Mouse (Mus musculus) embryonic facial prominence, embryonic 14.5 days (tissue): ENCODE measurements at regions not wholly inside any gene's neighbourhood (a gene's known extent, or its start where the extent isn't known, plus 50 kb on each side); places are given as distances from the start of the nearest gene placed in this dataset.

Source experiments
- ATAC-seq: fragments of 200-750 bp; cut with Nextera tagmentation; 2 replicates; pipeline ENCODE4 v1.8.0; 2017; ENCODE audit warnings: low read depth, moderate number of reproducible peaks, moderate TSS enrichment
- DNase-seq: peaks from one replicate; pipeline ENCODE4 v3.0.0-alpha.2; 2015; ENCODE audit warnings: low spot score
- H3K27ac ChIP-seq: fragments of 300-500 bp; sonication (generic); replicated peaks from 2 replicates; pipeline ENCODE4 v1.5.1; 2014; ENCODE audit warnings: low read depth, mild to moderate bottlenecking, low read length, moderate library complexity
- H3K27me3 ChIP-seq: fragments of 300-500 bp; sonication (generic); replicated peaks from 2 replicates; pipeline ENCODE4 v1.6.1; 2014; ENCODE audit warnings: low read length; ENCODE audit not compliant: control insufficient read depth, insufficient read depth
- H3K36me3 ChIP-seq: fragments of 300-500 bp; sonication (generic); 2 replicates; pipeline ENCODE4 v1.6.1; 2014; ENCODE audit warnings: low read length, mixed read lengths; ENCODE audit not compliant: control insufficient read depth, insufficient read depth
- H3K4me1 ChIP-seq: fragments of 300-500 bp; sonication (generic); 2 replicates; pipeline ENCODE4 v1.6.1; 2014; ENCODE audit warnings: antibody characterized with exemption, low read length; ENCODE audit not compliant: control insufficient read depth, insufficient read depth
- H3K4me2 ChIP-seq: fragments of 300-500 bp; sonication (generic); 2 replicates; pipeline ENCODE4 v1.6.1; 2014; ENCODE audit warnings: low read depth, mild to moderate bottlenecking, low read length, moderate library complexity, mixed read lengths
- H3K4me3 ChIP-seq: fragments of 300-500 bp; sonication (generic); 2 replicates; pipeline ENCODE4 v1.5.1; 2014; ENCODE audit warnings: low read depth, mild to moderate bottlenecking, low read length
- H3K9ac ChIP-seq: fragments of 300-500 bp; sonication (generic); 2 replicates; pipeline ENCODE4 v1.6.1; 2014; ENCODE audit warnings: low read depth, mild to moderate bottlenecking, low read length, moderate library complexity, mixed read lengths
- H3K9me3 ChIP-seq: fragments of 300-500 bp; sonication (generic); 2 replicates; pipeline ENCODE4 v1.6.1; 2016; ENCODE audit warnings: low read length; ENCODE audit not compliant: control insufficient read depth
- WGBS: fragments of 180-500 bp; shearing (Covaris S2); extraction: QIAGEN DNeasy Blood & Tissue Kit; methylation state at CpG from one replicate; pipeline ENCODE4 v1.1.7; 2014; 5-methylcytosine and 5-hydroxymethylcytosine counted together

GRCm38 (mm10) chr14:46612584-46612983, 147.8 kb upstream of the Cdkn3 start:
- no peak for DNase-seq
- no peak for ATAC-seq
- no peaks in the 10 kb centered on the region for H3K36me3 ChIP-seq

GRCm38 (mm10) chr14:46610926-46611325, 149.4 kb upstream of the Cdkn3 start:
- Histone ChIP-seq H3K27ac (no peak overlapping the region), H3K27me3 (no peaks in the 10 kb centered on the region), H3K4me1 (peaks cover 16% of the 10 kb centered on the region), H3K9ac (no peak overlapping the region), H3K36me3 (no peaks in the 10 kb centered on the region), H3K4me2 (no peak overlapping the region), H3K4me3 (no peak overlapping the region), H3K9me3 (no peaks in the 10 kb centered on the region)
- peak; percentile 22 for DNase-seq
- no peak for ATAC-seq
- 53% methylated on average over 5 of the region's 5 CpGs for WGBS

More at GRCm38 (mm10) chr14:46612584-46612983, 147.8 kb upstream of the Cdkn3 start:
- no peak overlapping the region for H3K4me3 ChIP-seq
- no peaks in the 10 kb centered on the region for H3K9me3 ChIP-seq
- H3K27me3 ChIP-seq = no peaks in the 10 kb centered on the region
- no peak overlapping the region for H3K9ac ChIP-seq
- no peak overlapping the region for H3K27ac ChIP-seq
- H3K4me1 ChIP-seq = peaks cover 12% of the 10 kb centered on the region
- WGBS = 52% methylated on average over 9 of the region's 9 CpGs
- no peak overlapping the region for H3K4me2 ChIP-seq

- Histone ChIP-seq H3K4me2 (no peak overlapping the region), H3K36me3 (no peaks in the 10 kb centered on the region), H3K9me3 (no peaks in the 10 kb centered on the region), H3K9ac (no peak overlapping the region), H3K4me3 (no peak overlapping the region), H3K4me1 (peaks cover 20% of the 10 kb centered on the region), H3K27ac (no peak overlapping the region), H3K27me3 (no peaks in the 10 kb centered on the region)
- WGBS = 61% methylated on average over 9 of the region's 9 CpGs
- no peak for DNase-seq
- ATAC-seq = no peak
Observed at GRCm38 (mm10) chr14:46610226-46610855, 150.0 kb upstream of the Cdkn3 start.

GRCm38 (mm10) chr14:46606694-46607093, 153.6 kb upstream of the Cdkn3 start:
- peaks cover 33% of the 10 kb centered on the region for H3K4me1 ChIP-seq
- H3K27me3 ChIP-seq = no peaks in the 10 kb centered on the region
- H3K9me3 ChIP-seq = no peaks in the 10 kb centered on the region
- ATAC-seq = no peak
- no peak overlapping the region for H3K4me3 ChIP-seq
- DNase-seq = no peak
- 59% methylated on average over 3 of the region's 3 CpGs for WGBS
- H3K36me3 ChIP-seq = no peaks in the 10 kb centered on the region
- H3K9ac ChIP-seq = no peak overlapping the region
- H3K4me2 ChIP-seq = no peak overlapping the region
- no peak overlapping the region for H3K27ac ChIP-seq

- Histone ChIP-seq H3K4me3 (no peak overlapping the region), H3K27me3 (no peaks in the 10 kb centered on the region), H3K9ac (no peak overlapping the region), H3K4me1 (peaks cover 31% of the 10 kb centered on the region), H3K27ac (no peak overlapping the region), H3K4me2 (no peak overlapping the region), H3K36me3 (no peaks in the 10 kb centered on the region), H3K9me3 (no peaks in the 10 kb centered on the region)
- ATAC-seq (no peak), DNase-seq (no peak)
- WGBS = 20% methylated on average over 9 of the region's 9 CpGs
Observed at GRCm38 (mm10) chr14:46606037-46606436, 154.3 kb upstream of the Cdkn3 start.

- no peak for ATAC-seq
- Histone ChIP-seq H3K27ac (no peak overlapping the region), H3K36me3 (no peaks in the 10 kb centered on the region), H3K9ac (peak overlapping the region; percentile 20; the same call in 1 of the 2 replicates), H3K4me2 (peak overlapping the region; percentile 46), H3K9me3 (no peaks in the 10 kb centered on the region), H3K4me1 (peaks cover 22% of the 10 kb centered on the region), H3K27me3 (no peaks in the 10 kb centered on the region), H3K4me3 (0 out of 2 replicates have a peak overlapping the region, but pooled peaks have one; percentile 8)
- WGBS = 8% methylated on average over 12 of the region's 16 CpGs
- peak; percentile 42 for DNase-seq
Observed at GRCm38 (mm10) chr14:46604886-46605531, 155.3 kb upstream of the Cdkn3 start.

- H3K27me3 ChIP-seq = no peaks in the 10 kb centered on the region
- H3K9me3 ChIP-seq = no peaks in the 10 kb centered on the region
- peak overlapping the region; percentile 46 for H3K4me2 ChIP-seq
- H3K4me1 ChIP-seq = peaks cover 21% of the 10 kb centered on the region
- DNase-seq (peak; percentile 72), ATAC-seq (no peak)
- no peak overlapping the region for H3K27ac ChIP-seq
- no peak overlapping the region for H3K9ac ChIP-seq
- H3K4me3 ChIP-seq = no peak overlapping the region
- no peaks in the 10 kb centered on the region for H3K36me3 ChIP-seq
- 44% methylated on average over 14 of the region's 14 CpGs for WGBS
Observed at GRCm38 (mm10) chr14:46604156-46604885, 156.0 kb upstream of the Cdkn3 start.

GRCm38 (mm10) chr14:46596696-46597359, 163.5 kb upstream of the Cdkn3 start:
- no peaks in the 10 kb centered on the region for H3K9me3 ChIP-seq
- no peak overlapping the region for H3K27ac ChIP-seq
- no peaks in the 10 kb centered on the region for H3K27me3 ChIP-seq
- peaks cover 10% of the 10 kb centered on the region; the same call in 1 of the 2 replicates for H3K4me1 ChIP-seq
- H3K9ac ChIP-seq = no peak overlapping the region
- H3K4me2 ChIP-seq = no peak overlapping the region
- DNase-seq = no peak
- ATAC-seq = no peak
- 88% methylated on average over 7 of the region's 7 CpGs for WGBS
- H3K4me3 ChIP-seq = no peak overlapping the region
- no peaks in the 10 kb centered on the region for H3K36me3 ChIP-seq
